Mouse (Mus musculus) mature B cell (primary cell): ENCODE data around the gene Sox2.

Experiments
- in situ Hi-C: fragments of 300-500 bp; cut with MboI; formaldehyde crosslinking; loops from 2 replicates; pipeline ENCODE4 v1.14.3; 2019

Sox2 gene

DNA sequence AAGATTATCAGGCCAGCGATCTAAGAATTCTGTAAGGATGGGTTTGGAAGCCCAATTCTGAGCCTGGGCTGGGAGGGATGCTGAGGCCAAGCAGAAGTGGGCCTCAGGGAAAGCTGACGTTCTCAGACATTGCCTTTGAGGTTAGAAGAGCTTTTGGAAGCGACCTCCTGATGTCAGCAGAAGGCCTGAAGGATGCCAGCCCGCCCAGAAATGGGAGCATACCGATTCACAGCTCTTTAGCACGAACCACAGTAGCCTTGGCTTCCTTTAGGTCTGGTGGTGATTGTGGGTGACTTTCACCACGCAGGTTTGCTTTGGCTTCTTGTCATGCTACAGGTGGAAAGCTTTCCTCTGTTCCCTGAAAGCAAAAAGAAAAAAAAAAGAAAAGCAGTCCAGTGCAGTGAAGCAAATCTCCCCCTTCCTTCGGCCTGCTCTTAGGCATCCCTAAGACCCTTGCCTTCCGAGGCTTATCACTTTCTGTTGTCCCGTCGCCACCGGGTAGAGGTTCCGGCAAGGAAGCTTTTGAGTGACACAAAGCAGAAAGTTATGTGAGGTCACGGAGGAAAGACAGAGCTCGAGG, 6.6 kb upstream of the Sox2 start:
- in situ Hi-C loops: no loop called here

DNA sequence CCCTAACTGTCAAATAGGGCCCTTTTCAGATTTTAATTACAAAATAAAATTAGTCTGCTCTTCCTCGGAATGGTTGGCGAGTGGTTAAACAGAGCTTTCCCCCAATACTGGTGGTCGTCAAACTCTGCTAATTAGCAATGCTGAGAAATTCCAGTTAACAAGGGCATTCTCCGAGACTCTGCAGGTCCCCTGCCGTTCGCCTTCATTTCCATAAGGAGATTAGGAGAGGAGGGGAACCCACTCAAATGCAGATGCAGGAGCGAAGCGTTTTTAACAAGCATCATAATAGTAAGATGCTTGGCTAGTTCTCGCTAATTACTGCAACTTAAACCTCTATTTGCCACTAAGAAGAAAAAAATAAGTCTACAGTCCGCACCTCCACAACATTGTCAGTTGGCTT, 4.0 kb upstream of the Sox2 start:
- in situ Hi-C loops: no loop called here

DNA sequence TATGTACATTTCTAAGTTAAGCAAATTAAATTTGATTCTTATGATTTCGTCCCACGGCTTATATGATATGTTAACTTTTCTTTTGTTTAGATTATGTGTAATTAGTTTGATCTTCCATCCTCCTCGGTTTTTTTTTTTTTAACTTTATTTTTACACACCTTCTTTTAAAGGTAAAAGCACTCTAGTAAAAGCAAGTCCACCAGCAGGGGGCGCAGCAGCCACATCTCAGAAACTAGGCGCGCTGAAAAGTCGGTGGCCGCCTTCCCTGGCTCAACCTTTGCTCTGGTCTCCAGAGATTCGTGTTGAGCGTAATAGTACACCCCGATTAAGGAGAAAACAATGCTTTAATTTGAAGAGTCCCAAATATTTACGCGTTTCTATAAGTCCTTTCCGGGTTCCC, 2.5 kb upstream of the Sox2 start:
- in situ Hi-C loops: no loop called here

DNA sequence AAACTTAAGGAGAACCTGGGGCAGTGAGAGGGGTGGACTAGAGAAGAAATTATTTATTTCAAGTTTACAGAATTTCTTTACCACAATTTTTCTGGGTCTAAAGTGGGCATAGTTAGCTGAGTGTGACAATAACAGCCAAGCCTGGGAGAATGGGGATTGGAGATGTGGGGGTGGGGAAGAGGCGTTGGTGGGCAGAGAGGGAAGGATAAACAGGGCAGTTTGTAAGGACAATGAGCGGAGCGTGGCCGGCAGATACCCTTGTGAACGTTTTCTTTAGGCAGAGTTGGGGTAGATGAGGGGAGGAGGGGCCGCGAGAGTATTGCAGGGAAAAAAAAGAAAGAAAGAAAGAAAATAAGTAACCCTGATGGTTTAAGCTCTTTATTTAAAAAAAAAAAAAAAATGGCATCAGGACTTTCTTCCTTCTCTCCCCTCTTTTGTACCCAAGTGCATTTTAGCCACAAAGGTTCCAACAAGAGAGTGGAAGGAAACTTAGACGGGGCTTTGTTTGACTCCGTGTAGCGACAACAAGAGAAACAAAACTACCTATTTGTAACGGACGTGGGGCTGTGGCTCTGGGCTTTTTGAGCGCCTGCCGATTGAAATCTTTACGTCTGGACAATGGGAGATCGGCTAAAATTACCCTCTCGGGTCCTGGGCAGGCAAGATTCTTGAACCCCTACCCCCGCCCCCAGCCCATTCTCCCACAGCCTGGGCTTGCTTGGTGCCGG, 1.9 kb upstream of the Sox2 start:
- in situ Hi-C loops: no loop called here

DNA sequence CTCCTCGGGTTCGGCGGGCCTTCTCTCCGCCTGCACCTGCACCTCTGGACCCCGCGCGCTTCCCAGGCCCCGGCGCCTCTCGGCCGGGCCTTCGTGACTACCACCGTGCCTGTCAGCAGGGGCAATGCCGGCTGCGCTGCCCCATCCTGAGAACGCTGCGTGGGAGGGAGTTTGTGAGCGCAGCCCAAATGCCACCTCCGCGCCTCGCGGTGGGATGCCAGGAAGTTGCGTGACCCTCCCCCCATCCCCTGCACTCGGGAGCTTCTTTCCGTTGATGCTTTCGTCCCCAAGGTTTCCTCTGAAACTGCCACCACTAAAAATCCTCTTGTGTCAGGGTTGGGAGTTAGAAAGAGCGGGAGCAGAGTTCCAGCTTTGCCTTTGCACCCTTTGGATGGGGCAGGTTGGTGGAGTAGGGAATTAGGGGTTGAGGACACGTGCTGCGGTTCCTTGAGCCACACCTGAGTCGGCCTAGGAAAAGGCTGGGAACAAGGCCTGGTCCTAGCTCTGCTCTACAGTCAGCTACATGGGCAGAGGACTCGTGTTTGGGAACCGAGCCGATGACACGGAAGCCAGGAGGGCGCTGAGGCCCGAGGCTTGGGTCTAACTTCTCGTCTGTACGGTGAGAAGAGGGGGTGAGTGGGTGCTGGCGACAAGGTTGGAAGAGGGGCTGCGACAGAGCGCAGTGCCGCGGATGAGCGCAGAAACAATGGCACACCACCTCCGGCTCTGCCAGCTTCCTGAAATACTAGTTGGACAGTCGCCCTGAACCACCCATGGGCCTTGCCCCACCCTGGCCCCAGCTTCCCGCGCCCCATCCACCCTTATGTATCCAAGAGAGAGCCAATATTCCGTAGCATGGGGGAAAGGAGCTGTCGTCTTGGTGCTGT, 1.1 kb upstream of the Sox2 start:
- in situ Hi-C loops: no loop called here

DNA sequence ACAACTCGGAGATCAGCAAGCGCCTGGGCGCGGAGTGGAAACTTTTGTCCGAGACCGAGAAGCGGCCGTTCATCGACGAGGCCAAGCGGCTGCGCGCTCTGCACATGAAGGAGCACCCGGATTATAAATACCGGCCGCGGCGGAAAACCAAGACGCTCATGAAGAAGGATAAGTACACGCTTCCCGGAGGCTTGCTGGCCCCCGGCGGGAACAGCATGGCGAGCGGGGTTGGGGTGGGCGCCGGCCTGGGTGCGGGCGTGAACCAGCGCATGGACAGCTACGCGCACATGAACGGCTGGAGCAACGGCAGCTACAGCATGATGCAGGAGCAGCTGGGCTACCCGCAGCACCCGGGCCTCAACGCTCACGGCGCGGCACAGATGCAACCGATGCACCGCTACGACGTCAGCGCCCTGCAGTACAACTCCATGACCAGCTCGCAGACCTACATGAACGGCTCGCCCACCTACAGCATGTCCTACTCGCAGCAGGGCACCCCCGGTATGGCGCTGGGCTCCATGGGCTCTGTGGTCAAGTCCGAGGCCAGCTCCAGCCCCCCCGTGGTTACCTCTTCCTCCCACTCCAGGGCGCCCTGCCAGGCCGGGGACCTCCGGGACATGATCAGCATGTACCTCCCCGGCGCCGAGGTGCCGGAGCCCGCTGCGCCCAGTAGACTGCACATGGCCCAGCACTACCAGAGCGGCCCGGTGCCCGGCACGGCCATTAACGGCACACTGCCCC, 586 bp downstream of the Sox2 start:
- in situ Hi-C loops: no loop called here

DNA sequence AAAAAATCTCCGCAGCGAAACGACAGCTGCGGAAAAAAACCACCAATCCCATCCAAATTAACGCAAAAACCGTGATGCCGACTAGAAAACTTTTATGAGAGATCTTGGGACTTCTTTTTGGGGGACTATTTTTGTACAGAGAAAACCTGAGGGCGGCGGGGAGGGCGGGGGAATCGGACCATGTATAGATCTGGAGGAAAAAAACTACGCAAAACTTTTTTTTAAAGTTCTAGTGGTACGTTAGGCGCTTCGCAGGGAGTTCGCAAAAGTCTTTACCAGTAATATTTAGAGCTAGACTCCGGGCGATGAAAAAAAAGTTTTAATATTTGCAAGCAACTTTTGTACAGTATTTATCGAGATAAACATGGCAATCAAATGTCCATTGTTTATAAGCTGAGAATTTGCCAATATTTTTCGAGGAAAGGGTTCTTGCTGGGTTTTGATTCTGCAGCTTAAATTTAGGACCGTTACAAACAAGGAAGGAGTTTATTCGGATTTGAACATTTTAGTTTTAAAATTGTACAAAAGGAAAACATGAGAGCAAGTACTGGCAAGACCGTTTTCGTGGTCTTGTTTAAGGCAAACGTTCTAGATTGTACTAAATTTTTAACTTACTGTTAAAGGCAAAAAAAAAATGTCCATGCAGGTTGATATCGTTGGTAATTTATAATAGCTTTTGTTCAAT, 1.4 kb downstream of the Sox2 start:
- in situ Hi-C loops: no loop called here

DNA sequence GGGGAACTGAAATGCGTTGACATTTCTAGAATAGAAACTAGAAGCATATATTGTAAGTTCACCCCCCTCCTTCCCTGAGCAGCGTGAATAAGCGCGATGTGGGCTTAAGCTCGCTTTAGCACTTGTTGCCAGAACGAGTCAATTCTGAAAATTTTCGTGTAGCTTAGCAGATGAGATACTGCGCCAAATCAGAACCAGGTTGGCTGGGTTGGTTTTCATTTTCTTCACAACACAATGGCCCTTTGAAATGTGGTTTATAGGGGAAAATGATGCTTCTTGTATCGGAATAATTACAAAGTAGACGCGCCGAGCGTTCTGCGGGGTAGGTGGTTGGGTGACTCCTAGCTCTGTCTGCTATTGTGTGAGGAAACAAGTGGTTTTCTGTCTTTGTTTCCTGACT, 2.4 kb downstream of the Sox2 start:
- in situ Hi-C loops: no loop called here

DNA sequence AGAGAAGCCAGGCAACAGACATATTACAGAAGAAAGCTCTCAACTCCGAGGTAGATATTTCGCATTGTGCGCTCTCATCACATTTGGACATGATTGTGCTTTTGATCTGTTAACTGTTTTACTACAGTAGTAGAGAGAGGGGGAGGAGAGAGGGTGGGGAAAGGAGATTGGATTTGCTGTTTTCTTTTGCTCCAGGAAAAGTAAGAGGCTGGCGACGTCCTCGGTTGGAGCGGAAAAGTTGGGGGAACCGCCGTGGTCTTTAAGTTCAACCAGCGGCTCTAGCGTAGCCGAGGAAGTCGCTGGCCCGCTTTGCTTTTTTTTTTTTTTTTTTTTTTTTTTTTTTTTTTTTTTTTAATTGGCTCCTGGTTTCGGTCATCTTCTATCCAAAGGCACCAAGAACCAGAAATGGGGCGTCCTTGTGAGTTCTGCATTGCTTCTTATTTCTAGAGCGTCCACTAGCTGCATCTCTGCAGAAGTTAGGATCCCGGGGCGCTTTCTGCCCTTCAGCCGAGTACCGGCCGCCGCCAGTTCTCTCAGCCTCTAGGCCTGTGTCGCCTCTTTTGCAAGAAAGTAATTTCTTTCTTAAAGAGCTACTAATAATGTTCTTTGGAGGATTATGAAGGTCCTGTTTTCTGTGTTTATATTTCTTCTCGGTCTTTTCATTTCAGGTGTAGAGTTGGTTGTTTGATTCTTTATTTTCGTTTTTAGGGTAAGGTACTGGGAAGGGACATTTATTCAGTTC, 3.2 kb downstream of the Sox2 start:
- in situ Hi-C loops: no loop called here

DNA sequence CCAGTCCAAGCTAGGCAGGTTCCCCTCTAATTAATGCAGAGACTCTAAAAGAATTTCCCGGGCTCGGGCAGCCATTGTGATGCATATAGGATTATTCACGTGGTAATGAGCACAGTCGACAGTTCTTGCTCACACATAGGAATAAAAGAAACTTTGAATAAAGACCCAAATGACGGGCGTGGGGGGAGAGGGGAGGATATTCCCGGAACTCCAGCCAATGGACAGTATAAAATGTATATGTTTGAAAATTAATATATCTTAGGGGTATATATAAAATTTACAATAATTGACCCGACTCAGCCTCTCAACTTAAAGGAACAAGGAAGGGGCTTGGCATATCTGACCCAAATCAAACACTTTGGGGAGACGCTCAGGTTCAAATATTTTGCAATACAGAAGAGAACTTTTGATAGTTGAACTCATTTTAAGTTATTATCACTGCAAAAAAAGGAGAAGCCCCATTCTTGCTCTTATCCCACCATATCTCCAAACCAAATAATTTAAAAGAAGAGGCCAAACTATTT, 3.8 kb downstream of the Sox2 start:
- in situ Hi-C loops: no loop called here

DNA sequence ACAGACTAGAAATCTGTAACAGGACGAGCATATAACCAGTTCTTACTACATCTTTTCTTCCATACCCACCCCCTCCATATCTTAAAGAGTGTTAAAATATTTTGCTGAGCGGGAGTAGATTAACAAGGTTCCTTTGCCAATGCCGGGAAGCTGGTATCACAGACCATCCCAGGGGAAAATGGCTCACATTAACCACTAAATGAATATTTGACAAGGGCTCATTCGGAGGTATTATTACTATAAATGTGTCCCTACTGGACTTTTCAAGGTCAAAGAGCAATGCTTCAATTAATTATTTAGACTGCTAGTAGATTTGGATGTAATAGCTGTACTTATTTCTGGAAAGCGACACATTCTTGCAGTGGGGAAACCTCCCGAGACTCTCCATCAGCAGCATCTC, 4.6 kb downstream of the Sox2 start:
- in situ Hi-C loops: no loop called here

DNA sequence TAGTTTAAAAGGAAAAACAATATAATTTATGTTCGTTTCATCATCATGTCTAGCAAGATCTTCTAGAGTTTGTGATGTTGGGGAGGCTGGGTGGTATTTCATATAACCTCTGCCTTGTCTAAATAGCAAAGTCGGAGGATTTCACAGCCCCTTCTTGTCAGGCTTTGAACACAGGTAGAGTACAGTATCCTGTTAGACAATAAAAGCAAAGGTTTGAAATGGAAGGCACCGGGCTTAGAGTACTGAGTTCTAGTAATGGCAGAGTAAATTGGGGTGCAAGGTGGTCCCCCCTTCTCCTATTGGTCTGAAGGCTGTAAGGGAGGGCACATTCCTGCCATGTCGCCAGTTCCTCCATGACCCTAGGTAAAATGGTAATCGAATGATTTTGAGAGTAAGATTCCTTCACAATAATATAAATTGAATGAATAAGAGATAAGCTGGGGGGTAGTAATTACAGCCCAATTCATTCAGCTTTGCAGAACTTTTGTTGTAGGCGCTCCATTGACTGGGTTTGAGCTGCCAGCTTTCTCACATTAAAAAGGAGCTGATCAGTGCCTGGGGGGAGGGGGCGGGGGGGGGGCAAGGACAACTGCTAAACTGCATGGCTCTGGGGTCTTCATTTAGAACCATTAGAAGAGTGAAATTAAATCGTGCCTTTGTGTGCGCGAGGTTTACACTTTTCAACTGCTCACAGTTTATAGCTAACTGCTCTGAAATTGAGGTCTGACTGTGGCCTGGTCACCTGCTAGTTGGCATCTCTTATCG, 5.3 kb downstream of the Sox2 start:
- in situ Hi-C loops: no loop called here

DNA sequence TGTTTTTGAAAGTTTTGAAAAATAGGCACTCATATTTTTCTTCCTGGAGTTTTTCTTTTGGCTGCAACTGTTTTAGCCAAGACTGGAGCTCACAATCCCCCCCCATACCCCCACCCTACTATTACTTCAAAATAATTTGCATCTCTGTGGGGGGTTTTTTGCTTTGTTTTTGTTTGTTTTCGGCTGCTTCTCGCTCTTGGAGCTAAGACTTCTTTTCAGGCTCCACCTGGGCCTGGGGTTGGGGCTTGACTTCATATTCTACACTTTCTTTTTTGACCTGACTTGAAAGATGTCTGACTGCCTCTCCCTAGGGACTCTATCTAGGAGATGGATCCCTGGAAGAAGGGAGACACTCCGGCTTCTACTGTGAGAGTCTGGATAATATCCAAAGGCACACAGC, 5.9 kb downstream of the Sox2 start:
- in situ Hi-C loops: no loop called here

DNA sequence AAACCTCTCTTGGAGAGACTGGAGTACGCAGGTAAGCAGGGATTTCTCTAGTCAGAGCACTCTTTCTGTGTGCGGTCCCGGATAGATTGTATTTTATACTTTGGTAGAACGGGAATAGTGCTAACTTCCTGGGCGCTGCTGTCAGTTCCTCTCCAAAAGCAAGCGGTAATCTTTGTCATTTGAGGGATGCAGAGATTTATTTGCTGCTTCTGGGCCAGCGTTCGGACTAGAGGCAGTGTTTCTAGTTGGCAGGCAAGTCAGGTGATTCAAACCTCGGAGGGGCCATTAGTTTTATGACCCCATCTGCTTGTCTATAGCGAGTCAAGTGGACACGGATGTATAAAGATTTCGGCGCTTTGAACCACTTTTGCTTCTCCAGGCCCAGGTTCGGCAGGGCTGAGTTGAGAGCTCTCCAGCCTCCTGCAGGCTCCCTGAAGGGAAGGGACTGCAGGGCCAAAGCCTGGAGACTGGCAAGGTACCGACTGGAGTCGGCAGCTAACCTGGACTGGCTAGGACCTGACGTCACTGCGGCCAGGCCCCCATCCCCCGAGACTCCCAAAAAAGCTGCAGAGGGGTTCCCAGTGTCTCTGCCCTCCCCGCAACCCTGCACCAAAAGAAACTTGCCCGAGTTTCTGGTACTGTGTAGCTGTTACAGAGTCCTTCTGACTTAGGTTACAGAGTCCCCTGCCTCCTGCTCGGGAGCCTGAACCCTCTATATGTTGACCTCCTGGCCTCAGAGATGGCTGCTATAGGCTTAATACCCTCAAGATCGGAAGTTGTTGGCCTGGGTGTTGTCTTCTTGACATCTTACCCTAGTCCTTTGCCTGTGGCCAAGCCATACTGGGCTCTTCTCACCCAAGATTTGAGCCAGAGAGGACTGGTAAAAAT, 6.9 kb downstream of the Sox2 start:
- in situ Hi-C loops: no loop called here

DNA sequence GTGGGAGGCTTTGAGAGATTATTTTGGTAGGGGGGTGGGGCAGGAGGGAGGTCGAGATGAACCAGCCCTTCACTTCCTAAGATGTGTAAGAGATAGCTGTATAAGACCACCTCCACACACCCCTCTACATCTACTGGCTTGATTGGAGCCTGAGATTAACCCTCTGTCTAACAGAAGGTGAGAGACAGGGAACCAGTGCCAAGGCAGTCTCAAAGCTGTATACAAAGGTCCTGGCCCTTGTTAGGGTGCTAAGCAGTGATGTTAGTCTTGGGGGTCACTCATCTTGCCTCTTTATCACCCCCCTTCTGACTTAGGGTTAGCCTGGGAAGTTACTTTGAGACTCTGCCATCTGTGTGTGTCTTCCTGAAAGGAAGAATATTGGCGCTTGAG, 7.5 kb downstream of the Sox2 start:
- in situ Hi-C loops: no loop called here

DNA sequence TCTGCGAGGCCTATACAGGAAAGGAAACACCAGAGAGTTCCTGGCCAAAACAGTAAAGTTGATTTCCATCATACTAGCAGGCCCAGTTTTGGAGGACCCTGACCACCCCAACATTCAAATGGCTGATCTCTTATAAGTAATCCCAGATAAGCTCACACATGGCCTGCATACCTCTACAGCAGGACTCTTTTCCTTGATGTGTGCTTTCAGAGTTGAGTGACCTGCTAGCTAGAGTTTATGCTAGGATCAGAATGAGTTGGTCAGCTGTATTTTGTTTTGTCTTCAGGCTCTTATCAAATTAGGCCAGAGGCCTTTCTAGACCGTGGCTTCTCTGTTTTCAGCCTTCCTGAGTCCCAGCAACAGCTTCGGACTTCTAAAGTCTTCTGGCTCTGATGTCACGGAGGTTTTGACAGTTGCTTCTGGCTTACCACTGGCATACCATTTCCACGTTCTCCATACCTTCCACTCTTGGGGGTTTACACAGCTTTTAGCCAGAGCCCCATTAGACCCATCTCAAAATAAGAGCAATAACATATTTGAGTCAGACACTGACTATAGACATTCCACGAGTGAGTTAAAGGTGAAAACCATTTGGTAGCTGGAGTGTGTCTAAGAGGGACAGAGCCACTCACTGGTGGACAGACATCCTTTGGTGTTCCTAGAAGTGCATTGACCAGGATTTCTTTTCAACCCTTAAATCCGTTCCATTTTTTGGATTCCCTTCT, 8.2 kb downstream of the Sox2 start:
- in situ Hi-C loops: no loop called here

DNA sequence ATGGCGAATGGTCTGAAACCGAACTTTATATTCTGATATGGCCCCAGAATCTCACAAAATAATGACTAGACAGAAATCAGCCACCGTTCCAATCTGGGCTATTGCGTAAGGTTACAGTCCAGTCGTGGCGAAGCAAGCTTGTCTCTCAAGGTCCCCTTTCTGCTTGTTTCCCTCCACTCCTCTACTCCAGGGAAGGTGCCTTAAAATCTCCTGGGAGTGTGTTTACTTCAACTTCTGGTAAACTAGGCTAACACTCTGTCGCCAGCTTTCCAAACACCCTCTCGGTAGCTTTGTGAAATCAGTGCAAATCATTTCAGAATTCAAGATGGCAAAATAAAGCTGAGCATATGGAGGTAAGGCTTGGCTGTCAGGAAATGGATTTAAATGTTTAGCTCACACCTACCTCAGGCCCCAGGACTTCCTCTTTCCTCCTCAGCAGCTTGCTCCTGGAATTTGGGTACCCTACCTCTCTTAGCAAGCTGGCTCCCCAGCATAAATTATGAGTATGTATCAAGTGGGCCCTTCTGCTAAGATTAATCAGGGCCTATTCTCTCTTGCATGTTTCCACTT, 8.8 kb downstream of the Sox2 start:
- in situ Hi-C loops: no loop called here

DNA sequence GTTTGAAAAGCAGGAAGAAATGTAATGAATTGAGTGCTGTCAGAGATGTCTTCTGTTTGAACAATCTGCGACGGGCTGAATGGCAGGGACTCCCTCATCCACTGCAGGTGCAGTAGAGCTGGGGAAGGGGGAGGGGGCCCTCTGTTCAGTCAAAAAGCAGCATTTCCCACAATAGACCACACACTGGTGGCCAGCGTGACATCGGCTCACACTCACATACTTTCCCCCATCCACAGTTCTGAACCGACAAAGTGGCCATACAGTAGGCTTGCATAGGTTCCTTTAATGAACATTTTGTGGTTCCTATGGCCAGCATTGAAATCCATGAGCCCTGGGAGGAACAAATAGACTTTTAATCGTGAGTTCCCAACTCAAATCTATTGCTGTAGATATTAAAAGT, 9.7 kb downstream of the Sox2 start:
- in situ Hi-C loops: no loop called here
